Mouse (Mus musculus) megakaryocyte, embryonic 14.5 days (primary cell): ENCODE measurements around the gene Csdc2.

Experiments
- FLI1 ChIP-seq: IDR thresholded peaks from 2 replicates; pipeline ENCODE4 v1.6.1; 2012; ENCODE audit warnings: low read length, inconsistent platforms, mixed read lengths
- GATA1 ChIP-seq: IDR thresholded peaks from 3 replicates; pipeline ENCODE4 v1.6.1; 2012; ENCODE audit warnings: mixed read lengths, low read length, inconsistent platforms, borderline replicate concordance

DNA sequence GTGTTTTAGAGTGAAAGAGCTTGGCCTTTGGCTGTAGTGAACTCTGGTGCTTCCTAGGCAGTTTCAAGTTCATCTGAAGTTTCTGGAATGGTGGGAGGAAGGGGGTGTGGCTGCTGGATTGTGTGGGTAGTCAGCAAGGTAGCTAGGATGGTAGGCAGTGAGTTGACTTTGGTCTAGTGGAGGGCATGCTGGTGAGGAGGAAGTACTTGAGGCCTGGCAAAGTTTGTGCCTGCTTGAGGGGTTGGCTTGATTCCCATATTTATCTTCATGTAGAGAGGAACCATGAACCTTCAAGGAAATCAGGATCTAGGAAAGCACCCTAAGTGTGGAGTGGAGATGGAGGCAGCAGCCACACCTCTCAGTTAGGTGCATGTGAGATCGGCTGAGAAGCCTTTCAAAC is 42.6 kb upstream of the Csdc2 start:
- TF ChIP-seq GATA1 (no peak), FLI1 (no peak)
